Mouse (Mus musculus): ENCODE data around the gene Elovl6. TPM values are rescaled to one million over a fixed set of nuclear protein-coding genes. Genes with fewer than 3 reads are reported as not detected.

Elovl6 gene
- total and polyA plus RNA-seq, 2 experiments from 2014 or later: 40.8 to 56.1 TPM

GRCm38 (mm10) chr3:129530461-129530860, 1.7 kb upstream of the Elovl6 start:
- Histone ChIP-seq H3K4me1 (ENCODE audit: insufficient read depth, low read length) (no peaks in the 10 kb centered on the region), H3K9me3 (ENCODE audit: low read length) (no peaks in the 10 kb centered on the region), H3K36me3 (ENCODE audit: insufficient read depth, low read length) (no peaks in the 10 kb centered on the region), H3K4me2 (ENCODE audit: low read depth, low read length) (no peak overlapping the region), H3K9ac (replicated peaks; ENCODE audit: low read length) (no peak overlapping the region), H3K27me3 (ENCODE audit: insufficient read depth, low read length) (no peaks in the 10 kb centered on the region), H3K27ac (no peak overlapping the region), H3K4me3 (ENCODE audit: low read length) (no peak overlapping the region)
- no peak for TF ChIP-seq CTCF (IDR thresholded peaks at IDR 0.05; ENCODE audit: low read depth)
- 95% methylated on average over 6 of the region's 6 CpGs for WGBS
- no peak for DNase-seq (ENCODE audit: low spot score)
- no peak for ATAC-seq

- H3K4me1 ChIP-seq (ENCODE audit: insufficient read depth, low read length): 0 out of 2 replicates have a peak, but pooled peaks cover 4% of the 10 kb centered on the region
- peak; percentile 27 for ATAC-seq
Observed at GRCm38 (mm10) chr3:129532865-129533742, 949 bp downstream of the Elovl6 start.

GRCm38 (mm10) chr3:129533743-129534530, 1.8 kb downstream of the Elovl6 start:
- H3K9ac ChIP-seq (replicated peaks; ENCODE audit: low read length): peak overlapping the region; percentile 98
- no peak for TF ChIP-seq CTCF (IDR thresholded peaks at IDR 0.05; ENCODE audit: low read depth)
- peak; percentile 72 for DNase-seq (ENCODE audit: low spot score)
- H3K9me3 ChIP-seq (ENCODE audit: low read length): no peaks in the 10 kb centered on the region
- no peaks in the 10 kb centered on the region for H3K36me3 ChIP-seq (ENCODE audit: insufficient read depth, low read length)
- WGBS: 1% methylated on average over 65 of the region's 74 CpGs
- peak overlapping the region; percentile 84 for H3K4me3 ChIP-seq (ENCODE audit: low read length)
- peak overlapping the region; percentile 60 for H3K4me2 ChIP-seq (ENCODE audit: low read depth, low read length)
- peak overlapping the region; percentile 95 for H3K27ac ChIP-seq
- 0 out of 2 replicates have a peak, but pooled peaks cover 4% of the 10 kb centered on the region for H3K4me1 ChIP-seq (ENCODE audit: insufficient read depth, low read length)
- H3K27me3 ChIP-seq (ENCODE audit: insufficient read depth, low read length): no peaks in the 10 kb centered on the region
- peak; percentile 25 for ATAC-seq

More at GRCm38 (mm10) chr3:129532865-129533742, 949 bp downstream of the Elovl6 start:
- Histone ChIP-seq H3K36me3 (ENCODE audit: insufficient read depth, low read length) (no peaks in the 10 kb centered on the region), H3K9ac (replicated peaks; ENCODE audit: low read length) (peak overlapping the region; percentile 98), H3K27me3 (ENCODE audit: insufficient read depth, low read length) (no peaks in the 10 kb centered on the region), H3K4me3 (ENCODE audit: low read length) (peak overlapping the region; percentile 84), H3K4me2 (ENCODE audit: low read depth, low read length) (peak overlapping the region; percentile 60), H3K27ac (peak overlapping the region; percentile 95), H3K9me3 (ENCODE audit: low read length) (no peaks in the 10 kb centered on the region)
- no peak for TF ChIP-seq CTCF (IDR thresholded peaks at IDR 0.05; ENCODE audit: low read depth)
- DNase-seq (ENCODE audit: low spot score): peak; percentile 67
- under 1% methylated on average over 40 of the region's 40 CpGs for WGBS

- H3K4me2 ChIP-seq (ENCODE audit: low read depth, low read length): peak overlapping the region; percentile 60
- H3K4me1 ChIP-seq (ENCODE audit: insufficient read depth, low read length): 0 out of 2 replicates have a peak, but pooled peaks cover 4% of the 10 kb centered on the region
- 20% methylated on average over 6 of the region's 6 CpGs for WGBS
- H3K4me3 ChIP-seq (ENCODE audit: low read length): peak overlapping the region; percentile 84
- no peaks in the 10 kb centered on the region for H3K9me3 ChIP-seq (ENCODE audit: low read length)
- no peaks in the 10 kb centered on the region for H3K27me3 ChIP-seq (ENCODE audit: insufficient read depth, low read length)
- no peak for TF ChIP-seq CTCF (IDR thresholded peaks at IDR 0.05; ENCODE audit: low read depth)
- peak overlapping the region; percentile 98 for H3K9ac ChIP-seq (replicated peaks; ENCODE audit: low read length)
- ATAC-seq (no peak), DNase-seq (ENCODE audit: low spot score) (no peak)
- peak overlapping the region; percentile 92 for H3K27ac ChIP-seq
- H3K36me3 ChIP-seq (ENCODE audit: insufficient read depth, low read length): no peaks in the 10 kb centered on the region
Observed at GRCm38 (mm10) chr3:129535444-129535843, 3.3 kb downstream of the Elovl6 start.

GRCm38 (mm10) chr3:129536109-129536508, 4.0 kb downstream of the Elovl6 start:
- Histone ChIP-seq H3K4me2 (ENCODE audit: low read depth, low read length) (peak overlapping the region; percentile 60), H3K9me3 (ENCODE audit: low read length) (no peaks in the 10 kb centered on the region), H3K9ac (replicated peaks; ENCODE audit: low read length) (peak overlapping the region; percentile 98), H3K27ac (peak overlapping the region; percentile 92), H3K36me3 (ENCODE audit: insufficient read depth, low read length) (no peaks in the 10 kb centered on the region), H3K4me1 (ENCODE audit: insufficient read depth, low read length) (0 out of 2 replicates have a peak, but pooled peaks cover 4% of the 10 kb centered on the region), H3K4me3 (ENCODE audit: low read length) (peak overlapping the region; percentile 84), H3K27me3 (ENCODE audit: insufficient read depth, low read length) (no peaks in the 10 kb centered on the region)
- DNase-seq (ENCODE audit: low spot score) (peak; percentile 99), ATAC-seq (peak; percentile 95)
- no peak; the same call in 1 of the 2 replicates for TF ChIP-seq CTCF (IDR thresholded peaks at IDR 0.05; ENCODE audit: low read depth)
- under 1% methylated on average over 11 of the region's 11 CpGs for WGBS

GRCm38 (mm10) chr3:129537954-129538353, 5.8 kb downstream of the Elovl6 start:
- 39% methylated on average over 5 of the region's 5 CpGs for WGBS
- no peak overlapping the region for H3K4me2 ChIP-seq (ENCODE audit: low read depth, low read length)
- 0 out of 2 replicates have a peak, but pooled peaks cover 4% of the 10 kb centered on the region for H3K4me1 ChIP-seq (ENCODE audit: insufficient read depth, low read length)

More at GRCm38 (mm10) chr3:129537954-129538353, 5.8 kb downstream of the Elovl6 start:
- H3K36me3 ChIP-seq (ENCODE audit: insufficient read depth, low read length): no peaks in the 10 kb centered on the region
- no peak for ATAC-seq
- no peak for DNase-seq (ENCODE audit: low spot score)
- no peak overlapping the region for H3K9ac ChIP-seq (replicated peaks; ENCODE audit: low read length)
- H3K27me3 ChIP-seq (ENCODE audit: insufficient read depth, low read length): no peaks in the 10 kb centered on the region
- TF ChIP-seq CTCF (IDR thresholded peaks at IDR 0.05; ENCODE audit: low read depth): no peak
- H3K4me3 ChIP-seq (ENCODE audit: low read length): no peak overlapping the region
- no peak overlapping the region for H3K27ac ChIP-seq
- H3K9me3 ChIP-seq (ENCODE audit: low read length): no peaks in the 10 kb centered on the region
